Mouse (Mus musculus): ENCODE results near the gene Rln3. TPM values are rescaled to one million over a fixed set of nuclear protein-coding genes. Genes with fewer than 3 reads are reported as not detected.

Gene Rln3
- 0.22 TPM in 1 of 2 replicates, not detected in the other for polyA plus RNA-seq (2015; fragmentation: Nextera tagmentation; extraction: Ambion mirVana)

- Histone ChIP-seq H3K36me3 (ENCODE audit: control insufficient read depth, insufficient read depth, low read length) (no peaks in the 10 kb centered on the region), H3K27me3 (ENCODE audit: control insufficient read depth, insufficient read depth, low read length) (peaks cover 32% of the 10 kb centered on the region), H3K27ac (ENCODE audit: low read length) (no peak within 1 kb of the TSS), H3K9me3 (replicated peaks; ENCODE audit: control insufficient read depth, low read length) (no peaks in the 10 kb centered on the region; the same call in 1 of the 2 replicates), H3K4me2 (ENCODE audit: low read depth, low read length) (no peak within 1 kb of the TSS), H3K9ac (ENCODE audit: low read length) (no peak within 1 kb of the TSS), H3K4me3 (replicated peaks; ENCODE audit: low read length) (no peak within 1 kb of the TSS), H3K4me1 (ENCODE audit: control insufficient read depth, insufficient read depth, low read length) (peaks cover 7% of the 10 kb centered on the region; the same call in 1 of the 2 replicates)
- 6% methylated on average over 9 of the region's 9 CpGs for WGBS
- no peak for ATAC-seq (ENCODE audit: insufficient read depth, low FRiP score)
These were observed at the start of gene Rln3 for GRCm38 (mm10) chr8:84044900-84045299. Gene Rln3, minus strand, starts transcription at chr8:84045000.

- no peak overlapping the region for H3K9ac ChIP-seq (ENCODE audit: low read length)
- ATAC-seq (ENCODE audit: insufficient read depth, low FRiP score): no peak
- H3K4me1 ChIP-seq (ENCODE audit: control insufficient read depth, insufficient read depth, low read length): no peaks in the 10 kb centered on the region
- H3K27ac ChIP-seq (ENCODE audit: low read length): no peak overlapping the region
- WGBS: 88% methylated on average over 8 of the region's 8 CpGs
- no peak overlapping the region for H3K4me3 ChIP-seq (replicated peaks; ENCODE audit: low read length)
- no peaks in the 10 kb centered on the region for H3K27me3 ChIP-seq (ENCODE audit: control insufficient read depth, insufficient read depth, low read length)
- H3K4me2 ChIP-seq (ENCODE audit: low read depth, low read length): no peak overlapping the region
- peaks cover 16% of the 10 kb centered on the region; the same call in 1 of the 2 replicates for H3K36me3 ChIP-seq (ENCODE audit: control insufficient read depth, insufficient read depth, low read length)
- no peaks in the 10 kb centered on the region for H3K9me3 ChIP-seq (replicated peaks; ENCODE audit: control insufficient read depth, low read length)
These were observed 45.8 kb upstream of the Rln3 start for GRCm38 (mm10) chr8:84090585-84090984.

- no peaks in the 10 kb centered on the region for H3K4me1 ChIP-seq (ENCODE audit: control insufficient read depth, insufficient read depth, low read length)
- no peak overlapping the region for H3K27ac ChIP-seq (ENCODE audit: low read length)
- 66% methylated on average over 9 of the region's 9 CpGs for WGBS
- no peak overlapping the region for H3K9ac ChIP-seq (ENCODE audit: low read length)
- H3K27me3 ChIP-seq (ENCODE audit: control insufficient read depth, insufficient read depth, low read length): no peaks in the 10 kb centered on the region
- H3K36me3 ChIP-seq (ENCODE audit: control insufficient read depth, insufficient read depth, low read length): 0 out of 2 replicates have a peak, but pooled peaks cover 7% of the 10 kb centered on the region
- no peak overlapping the region for H3K4me2 ChIP-seq (ENCODE audit: low read depth, low read length)
- no peak for ATAC-seq (ENCODE audit: insufficient read depth, low FRiP score)
- no peak overlapping the region for H3K4me3 ChIP-seq (replicated peaks; ENCODE audit: low read length)
- H3K9me3 ChIP-seq (replicated peaks; ENCODE audit: control insufficient read depth, low read length): no peaks in the 10 kb centered on the region
These were observed 44.5 kb upstream of the Rln3 start for GRCm38 (mm10) chr8:84089277-84089676.

- no peak overlapping the region for H3K27ac ChIP-seq (ENCODE audit: low read length)
- no peak overlapping the region for H3K9ac ChIP-seq (ENCODE audit: low read length)
- no peaks in the 10 kb centered on the region for H3K4me1 ChIP-seq (ENCODE audit: control insufficient read depth, insufficient read depth, low read length)
- H3K9me3 ChIP-seq (replicated peaks; ENCODE audit: control insufficient read depth, low read length): no peaks in the 10 kb centered on the region
- ATAC-seq (ENCODE audit: insufficient read depth, low FRiP score): no peak
- H3K4me3 ChIP-seq (replicated peaks; ENCODE audit: low read length): no peak overlapping the region
- H3K36me3 ChIP-seq (ENCODE audit: control insufficient read depth, insufficient read depth, low read length): 0 out of 2 replicates have a peak, but pooled peaks cover 3% of the 10 kb centered on the region
- H3K27me3 ChIP-seq (ENCODE audit: control insufficient read depth, insufficient read depth, low read length): no peaks in the 10 kb centered on the region
- H3K4me2 ChIP-seq (ENCODE audit: low read depth, low read length): no peak overlapping the region
- WGBS: 95% methylated on average over 14 of the region's 14 CpGs
These were observed 43.0 kb upstream of the Rln3 start for GRCm38 (mm10) chr8:84087821-84088220.

GRCm38 (mm10) chr8:84087156-84087555 lies 42.4 kb upstream of the Rln3 start:
- WGBS: 83% methylated on average over 7 of the region's 7 CpGs

GRCm38 (mm10) chr8:84084341-84085115 lies 39.7 kb upstream of the Rln3 start:
- Histone ChIP-seq H3K27ac (ENCODE audit: low read length) (no peak overlapping the region), H3K9me3 (replicated peaks; ENCODE audit: control insufficient read depth, low read length) (no peaks in the 10 kb centered on the region), H3K4me1 (ENCODE audit: control insufficient read depth, insufficient read depth, low read length) (no peaks in the 10 kb centered on the region), H3K4me2 (ENCODE audit: low read depth, low read length) (no peak overlapping the region), H3K9ac (ENCODE audit: low read length) (no peak overlapping the region), H3K27me3 (ENCODE audit: control insufficient read depth, insufficient read depth, low read length) (no peaks in the 10 kb centered on the region), H3K4me3 (replicated peaks; ENCODE audit: low read length) (no peak overlapping the region), H3K36me3 (ENCODE audit: control insufficient read depth, insufficient read depth, low read length) (peaks cover 13% of the 10 kb centered on the region; the same call in 1 of the 2 replicates)
- peak; percentile 14; the same call in 1 of the 2 replicates for ATAC-seq (ENCODE audit: insufficient read depth, low FRiP score)
- WGBS: 54% methylated on average over 42 of the region's 42 CpGs

More at GRCm38 (mm10) chr8:84087156-84087555, 42.4 kb upstream of the Rln3 start:
- Histone ChIP-seq H3K27ac (ENCODE audit: low read length) (no peak overlapping the region), H3K4me1 (ENCODE audit: control insufficient read depth, insufficient read depth, low read length) (no peaks in the 10 kb centered on the region), H3K4me2 (ENCODE audit: low read depth, low read length) (no peak overlapping the region), H3K36me3 (ENCODE audit: control insufficient read depth, insufficient read depth, low read length) (0 out of 2 replicates have a peak, but pooled peaks cover 3% of the 10 kb centered on the region), H3K9ac (ENCODE audit: low read length) (no peak overlapping the region), H3K9me3 (replicated peaks; ENCODE audit: control insufficient read depth, low read length) (no peaks in the 10 kb centered on the region), H3K27me3 (ENCODE audit: control insufficient read depth, insufficient read depth, low read length) (no peaks in the 10 kb centered on the region), H3K4me3 (replicated peaks; ENCODE audit: low read length) (no peak overlapping the region)
- no peak for ATAC-seq (ENCODE audit: insufficient read depth, low FRiP score)

- Histone ChIP-seq H3K27me3 (ENCODE audit: control insufficient read depth, insufficient read depth, low read length) (no peaks in the 10 kb centered on the region), H3K4me3 (replicated peaks; ENCODE audit: low read length) (no peak overlapping the region), H3K9ac (ENCODE audit: low read length) (no peak overlapping the region), H3K4me2 (ENCODE audit: low read depth, low read length) (no peak overlapping the region), H3K36me3 (ENCODE audit: control insufficient read depth, insufficient read depth, low read length) (peaks cover 13% of the 10 kb centered on the region; the same call in 1 of the 2 replicates), H3K4me1 (ENCODE audit: control insufficient read depth, insufficient read depth, low read length) (no peaks in the 10 kb centered on the region), H3K27ac (ENCODE audit: low read length) (no peak overlapping the region), H3K9me3 (replicated peaks; ENCODE audit: control insufficient read depth, low read length) (no peaks in the 10 kb centered on the region)
- 0 out of 2 replicates have a peak, but pooled peaks have one; percentile 39 for ATAC-seq (ENCODE audit: insufficient read depth, low FRiP score)
- whole genome bisulfite sequencing: 37% methylated on average over 8 of the region's 8 CpGs
These were observed 39.0 kb upstream of the Rln3 start for GRCm38 (mm10) chr8:84083829-84084241.

- H3K27ac ChIP-seq (ENCODE audit: low read length): no peak overlapping the region
- H3K4me3 ChIP-seq (replicated peaks; ENCODE audit: low read length): no peak overlapping the region
- ATAC-seq (ENCODE audit: insufficient read depth, low FRiP score): no peak
- H3K4me2 ChIP-seq (ENCODE audit: low read depth, low read length): no peak overlapping the region
- H3K9me3 ChIP-seq (replicated peaks; ENCODE audit: control insufficient read depth, low read length): no peaks in the 10 kb centered on the region
- no peaks in the 10 kb centered on the region for H3K27me3 ChIP-seq (ENCODE audit: control insufficient read depth, insufficient read depth, low read length)
- no peak overlapping the region for H3K9ac ChIP-seq (ENCODE audit: low read length)
- no peaks in the 10 kb centered on the region for H3K4me1 ChIP-seq (ENCODE audit: control insufficient read depth, insufficient read depth, low read length)
- H3K36me3 ChIP-seq (ENCODE audit: control insufficient read depth, insufficient read depth, low read length): peaks cover 10% of the 10 kb centered on the region; the same call in 1 of the 2 replicates
- 67% methylated on average over 5 of the region's 5 CpGs for WGBS
These were observed 34.4 kb upstream of the Rln3 start for GRCm38 (mm10) chr8:84079206-84079605.

GRCm38 (mm10) chr8:84076849-84077248 lies 32.0 kb upstream of the Rln3 start:
- no peaks in the 10 kb centered on the region for H3K27me3 ChIP-seq (ENCODE audit: control insufficient read depth, insufficient read depth, low read length)
- 77% methylated on average over 3 of the region's 3 CpGs for WGBS
- ATAC-seq (ENCODE audit: insufficient read depth, low FRiP score): no peak
- H3K36me3 ChIP-seq (ENCODE audit: control insufficient read depth, insufficient read depth, low read length): peaks cover 10% of the 10 kb centered on the region; the same call in 1 of the 2 replicates
- no peak overlapping the region for H3K27ac ChIP-seq (ENCODE audit: low read length)
- no peak overlapping the region for H3K4me3 ChIP-seq (replicated peaks; ENCODE audit: low read length)
- H3K4me2 ChIP-seq (ENCODE audit: low read depth, low read length): no peak overlapping the region
- H3K4me1 ChIP-seq (ENCODE audit: control insufficient read depth, insufficient read depth, low read length): no peaks in the 10 kb centered on the region
- H3K9ac ChIP-seq (ENCODE audit: low read length): no peak overlapping the region
- no peaks in the 10 kb centered on the region for H3K9me3 ChIP-seq (replicated peaks; ENCODE audit: control insufficient read depth, low read length)
